Mouse (Mus musculus) spleen, adult 12 weeks (tissue): Measurements from ENCODE around the gene Wdr31.
A peak's percentile ranks its signal among the peaks of the same experiment; 100 is the strongest.

Source experiments
- DNase-seq: peaks from one replicate; pipeline ENCODE4 v3.0.0; 2022; ENCODE audit warnings: low spot score

Wdr31 gene

DNA sequence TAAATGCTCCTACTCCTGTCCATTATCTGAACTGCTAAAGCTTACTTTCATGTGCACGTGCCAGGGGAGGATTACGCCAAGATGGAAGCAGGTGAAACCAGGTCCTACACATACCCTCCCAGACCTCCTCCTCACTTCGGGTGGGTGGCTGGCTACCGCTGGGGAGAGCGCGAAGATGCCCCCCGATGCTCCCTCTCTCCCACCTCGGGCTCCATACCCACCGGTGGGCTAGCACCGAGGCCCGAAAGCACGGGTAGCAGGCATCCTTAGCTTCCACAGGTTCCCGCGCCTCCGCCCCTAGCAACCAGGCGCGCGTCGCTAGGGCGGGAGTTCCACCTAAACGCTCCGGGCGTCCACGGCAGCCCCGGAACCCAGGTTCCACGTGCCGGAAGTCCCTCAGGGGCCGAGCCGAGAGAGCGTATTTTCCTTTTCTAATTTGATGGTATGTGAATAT is at the start of gene Wdr31:
Gene Wdr31 (minus strand): TSS at position 299 of the 454 bp plus-strand sequence.
- DNase-seq: peak; percentile 77

DNA sequence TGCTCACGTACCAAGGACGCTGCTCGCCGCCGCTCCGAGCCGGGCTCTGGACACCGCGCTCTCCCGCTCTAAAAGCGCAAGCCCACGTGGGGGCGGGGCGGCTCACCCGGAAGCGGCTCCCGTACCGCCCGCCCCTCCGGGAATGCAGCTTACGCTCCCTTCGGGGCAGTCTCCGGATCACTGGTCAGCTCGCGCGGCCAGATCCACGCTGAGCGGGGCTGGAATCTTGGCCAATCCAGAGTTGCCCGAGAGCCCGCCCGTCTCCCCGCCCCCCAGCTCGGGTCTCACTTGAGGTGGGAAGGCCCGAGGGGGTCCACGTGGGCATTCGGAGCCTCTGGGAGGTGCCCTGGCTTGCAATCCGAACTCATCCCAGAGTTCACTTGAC is 49.1 kb upstream of the Wdr31 start, which contains the start of gene Alad:
Gene Alad (minus strand): TSS at position 70 of the 385 bp plus-strand sequence.
- peak; percentile 80 for DNase-seq

- DNase-seq: no peak
These were observed 48.6 kb upstream of the Wdr31 start for GRCm38 (mm10) chr4:62519122-62519848.

- DNase-seq: no peak
These were observed 47.9 kb upstream of the Wdr31 start for GRCm38 (mm10) chr4:62518416-62519121.

DNA sequence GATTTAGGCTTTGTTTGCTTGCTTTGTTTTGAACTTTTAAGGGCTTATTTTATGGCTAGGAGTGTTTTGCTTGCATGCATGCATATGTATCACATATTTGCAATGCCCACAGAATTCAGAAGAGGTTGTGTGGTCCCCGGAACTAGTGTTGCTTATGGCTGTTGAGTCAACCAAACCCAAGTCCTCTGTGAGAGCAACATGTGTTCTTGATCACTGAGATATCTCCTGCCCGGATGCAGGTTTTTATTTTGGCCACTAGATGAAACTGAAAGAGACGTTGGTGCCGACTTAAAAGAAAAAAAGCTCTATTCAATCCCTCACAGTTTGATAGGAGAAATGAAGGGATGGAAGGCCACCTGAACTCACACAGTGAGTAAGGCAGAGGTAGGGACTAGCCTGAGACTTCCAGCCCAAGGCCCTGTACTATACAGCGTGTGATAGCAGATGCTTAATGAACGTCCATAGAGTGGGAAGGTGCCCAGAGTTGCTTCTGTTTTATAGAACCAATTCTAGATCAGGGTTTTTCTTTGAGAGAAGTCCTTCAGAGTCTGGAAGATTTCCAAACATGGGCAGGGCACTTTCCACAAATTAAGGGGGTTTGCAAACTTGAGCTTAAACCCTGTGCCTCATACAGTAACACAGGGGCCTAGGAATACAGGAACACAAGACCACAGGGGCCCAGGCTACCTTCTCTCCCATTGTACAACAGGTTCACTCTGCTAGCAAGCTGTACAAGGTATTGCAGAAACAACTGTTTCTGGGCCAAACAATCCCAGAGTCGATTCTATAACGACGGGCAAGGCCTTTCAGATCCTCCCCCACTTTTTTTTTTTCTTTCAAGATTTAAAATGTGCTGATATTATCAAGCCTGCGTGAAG is 47.1 kb upstream of the Wdr31 start:
- DNase-seq: no peak

- peak; percentile 32 for DNase-seq
These were observed 46.4 kb upstream of the Wdr31 start for GRCm38 (mm10) chr4:62517046-62517445.

DNA sequence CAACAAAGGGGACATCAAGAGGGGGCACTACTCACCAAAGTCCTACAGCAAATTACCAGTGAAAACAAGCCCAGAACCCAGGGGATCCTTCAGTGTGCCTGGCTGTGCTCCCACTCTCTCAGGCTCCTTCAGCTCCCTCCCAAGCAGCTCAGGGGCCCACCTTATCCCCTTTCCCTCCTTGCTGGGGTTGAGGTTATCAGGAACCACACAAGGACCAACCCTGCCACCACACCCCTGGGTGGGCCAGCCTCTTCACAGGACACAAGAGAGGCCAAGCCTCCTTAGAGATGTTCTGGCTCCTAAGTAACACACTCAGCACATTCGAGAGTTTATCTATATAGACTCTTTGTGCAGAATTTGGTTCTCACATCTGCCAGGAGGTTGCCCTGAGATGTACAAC is 45.9 kb upstream of the Wdr31 start:
- peak; percentile 69 for DNase-seq

GRCm38 (mm10) chr4:62516079-62516478 is 45.4 kb upstream of the Wdr31 start:
- DNase-seq: no peak

DNA sequence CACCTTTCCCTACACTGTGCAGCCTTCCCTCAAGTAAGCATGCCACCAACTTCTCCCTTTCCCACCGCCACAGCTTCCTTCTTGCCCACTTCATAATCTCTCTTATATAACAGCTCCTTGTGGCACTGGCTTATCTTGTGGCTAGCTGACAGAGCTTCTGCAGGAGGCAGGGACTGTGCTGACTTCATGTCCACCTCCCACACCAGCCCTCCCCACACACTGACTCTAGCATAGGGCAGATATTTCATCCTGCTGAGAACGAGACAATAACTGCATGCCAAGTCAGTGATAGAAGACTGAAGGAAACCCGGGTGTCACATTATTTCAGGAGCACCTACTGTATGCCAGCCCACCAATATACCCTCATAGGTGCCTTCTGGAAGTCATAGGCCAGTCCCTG is 44.8 kb upstream of the Wdr31 start:
- DNase-seq: peak; percentile 32

DNA sequence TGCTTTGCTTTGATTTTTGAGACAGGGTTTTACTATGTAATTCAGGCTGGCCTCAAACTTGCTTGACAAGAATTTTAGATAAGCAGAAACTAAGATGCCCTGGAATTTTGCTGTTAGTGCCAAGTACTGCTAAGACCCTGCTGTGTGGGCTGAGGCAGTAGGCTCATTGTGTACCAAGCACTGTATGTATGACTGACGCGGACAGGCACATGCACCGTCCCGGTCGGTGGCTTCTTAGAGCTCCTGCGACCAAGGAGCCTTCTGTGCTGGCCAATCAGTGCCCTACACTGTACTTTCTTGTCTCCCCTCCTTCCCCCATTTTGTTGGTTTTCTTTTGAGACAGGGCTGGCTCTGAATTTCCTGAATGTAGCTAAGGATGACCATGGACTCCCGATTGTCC is 44.3 kb upstream of the Wdr31 start:
- no peak for DNase-seq

- DNase-seq: no peak
These were observed 43.4 kb upstream of the Wdr31 start for GRCm38 (mm10) chr4:62513998-62514506.

DNA sequence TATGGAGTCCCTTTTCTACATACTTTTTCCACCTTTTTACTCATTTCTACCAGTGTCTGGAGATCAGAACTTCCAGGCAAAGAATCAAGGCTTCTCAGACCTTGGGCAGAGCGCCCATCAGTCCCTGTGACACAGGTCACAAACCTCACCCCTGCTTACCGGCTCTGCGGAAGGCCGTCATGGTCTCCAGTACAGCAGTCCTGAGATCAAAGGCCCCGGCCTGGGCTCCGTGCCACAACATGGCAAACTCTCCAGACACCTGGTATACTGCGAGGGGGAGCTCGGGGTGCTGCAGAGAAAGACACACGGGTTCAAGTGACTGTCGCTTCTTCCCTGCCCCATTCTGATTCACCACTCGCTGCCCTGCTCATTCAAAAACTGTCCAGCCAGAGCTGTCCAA is 39.2 kb upstream of the Wdr31 start:
- DNase-seq: no peak

DNA sequence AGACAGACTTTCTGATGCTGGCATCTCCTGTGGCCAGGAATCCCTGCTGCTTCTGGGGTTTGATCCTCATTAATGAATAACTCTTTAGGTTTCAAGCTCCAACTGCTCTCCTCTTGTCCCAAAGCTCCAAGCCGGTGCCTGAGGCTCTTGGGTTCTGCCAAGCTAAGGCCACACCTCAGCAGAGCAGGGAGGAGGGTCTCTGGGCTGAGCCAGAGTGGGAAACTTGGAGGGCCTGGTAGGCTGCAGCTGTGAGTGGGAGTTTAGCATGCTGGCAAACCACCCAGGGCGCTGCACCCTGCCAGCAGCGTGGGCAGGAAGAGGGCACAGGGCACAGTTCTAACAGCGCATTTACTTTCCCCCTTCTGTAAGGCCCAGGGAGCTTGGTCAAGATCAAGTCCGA is 38.1 kb upstream of the Wdr31 start:
- DNase-seq: no peak

DNA sequence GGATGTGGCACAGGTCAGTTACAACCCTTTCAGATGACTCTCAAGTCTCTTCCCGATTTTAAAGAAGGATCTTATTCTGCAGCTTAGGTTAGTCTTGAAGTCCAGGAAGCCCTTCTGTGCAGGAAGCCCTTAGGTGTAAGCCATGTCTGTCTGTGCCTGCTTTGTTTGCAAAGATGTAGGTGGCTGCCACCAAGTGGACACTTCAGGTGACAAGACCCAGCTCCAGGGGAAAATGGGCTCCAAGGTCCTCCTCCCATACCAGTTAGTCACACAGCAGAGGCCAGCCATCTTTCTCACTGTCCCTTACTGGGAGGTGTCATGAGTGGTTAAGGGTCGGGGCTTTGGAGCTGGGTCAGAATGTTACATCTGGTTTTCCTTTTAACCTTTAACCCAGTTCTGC is 36.1 kb upstream of the Wdr31 start:
- DNase-seq: no peak

GRCm38 (mm10) chr4:62505991-62506390 is 35.3 kb upstream of the Wdr31 start:
- DNase-seq: no peak

- DNase-seq: no peak
These were observed 32.8 kb upstream of the Wdr31 start, which contains the start of gene Hdhd3 for GRCm38 (mm10) chr4:62503374-62503970. Gene Hdhd3 (minus strand): TSS chr4:62503467.

- DNase-seq: no peak
These were observed 32.3 kb upstream of the Wdr31 start for GRCm38 (mm10) chr4:62502969-62503368.

- DNase-seq: peak; percentile 73
These were observed 31.5 kb upstream of the Wdr31 start for GRCm38 (mm10) chr4:62501964-62502732.

DNA sequence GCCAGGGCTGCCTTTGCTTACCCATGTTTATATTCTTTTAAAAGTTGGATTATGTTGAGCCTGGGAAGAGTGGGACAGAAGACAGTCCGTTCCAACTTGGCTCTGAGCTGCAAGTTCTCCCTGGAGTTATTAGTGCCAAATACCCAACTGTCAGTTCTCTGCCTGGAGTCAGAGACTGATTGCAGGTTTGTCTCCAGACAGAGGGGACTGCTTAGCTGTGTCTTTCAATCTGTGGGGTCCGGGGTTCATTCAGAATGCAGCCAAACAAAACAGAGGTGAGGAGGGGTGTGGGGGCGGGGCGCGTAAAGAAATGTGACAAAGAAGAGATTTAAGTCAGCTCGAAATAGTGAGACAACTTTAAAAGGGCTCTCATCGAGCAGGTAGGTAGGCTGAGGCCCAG is 30.8 kb upstream of the Wdr31 start:
- DNase-seq: no peak

DNA sequence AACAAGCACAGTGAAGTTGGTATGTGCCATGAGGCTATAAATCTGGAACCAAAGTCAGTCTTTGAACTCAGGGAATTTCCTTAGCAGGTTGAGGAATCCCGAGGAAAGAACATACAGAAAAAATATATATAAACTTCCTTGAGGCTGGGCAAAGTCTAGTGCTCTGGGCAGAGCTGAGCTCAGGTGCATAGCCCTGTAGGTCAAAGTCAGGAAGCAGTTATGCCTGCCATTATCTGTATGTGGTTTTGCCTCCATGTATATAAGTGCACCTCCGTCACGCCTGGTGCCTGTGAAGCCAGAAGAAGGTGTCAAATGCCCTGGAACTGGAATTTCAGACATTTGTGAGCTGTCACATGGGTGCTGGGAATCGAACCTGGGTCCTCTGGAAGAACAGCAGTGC is 30.1 kb upstream of the Wdr31 start:
- DNase-seq: no peak

DNA sequence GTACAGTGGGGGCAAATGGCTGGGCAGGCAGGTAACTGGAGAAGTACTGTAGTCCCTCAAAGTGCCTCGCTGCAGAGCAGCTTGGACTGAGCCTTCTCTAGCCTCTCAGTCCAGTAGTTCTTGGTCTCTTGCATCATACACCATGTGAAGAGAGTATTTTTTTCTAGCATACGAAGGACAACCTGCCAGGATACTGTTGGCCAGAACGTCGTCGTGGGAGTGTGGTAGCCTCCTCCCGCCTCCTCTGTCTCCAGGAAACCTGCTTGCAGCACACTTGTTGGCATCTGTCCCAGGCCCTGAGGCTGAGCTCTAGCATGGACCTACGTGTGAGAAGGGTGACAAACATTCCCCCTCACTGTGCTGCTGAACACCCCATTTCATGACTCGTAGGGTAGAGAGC is 26.1 kb upstream of the Wdr31 start:
- DNase-seq: no peak
